Comparison of ENCODE assay signal across 8 mouse cellular contexts in genomic region chr10:70599126-70599924, GRCm38 (mm10). TPM values are rescaled to one million over a fixed set of nuclear protein-coding genes. Genes with fewer than 3 reads are reported as not detected.
A peak's percentile ranks its signal among the peaks of the same experiment; 100 is the strongest.
DNase-seq lines count a peak whose midpoint lies in the region; ATAC-seq lines count a peak whose summit lies in the region.

No protein-coding gene starts in this region.

- peak overlapping the region; percentile 76 for H3K4me3 ChIP-seq in limb, embryonic 10.5 days
- peak overlapping the region; percentile 80 for H3K4me3 ChIP-seq in midbrain, embryonic 13.5 days (replicated peaks)
- peak overlapping the region; percentile 64 for H3K4me3 ChIP-seq in stomach, embryonic 16.5 days (replicated peaks; ENCODE audit: low read length)

- H3K9ac ChIP-seq in midbrain, embryonic 13.5 days (replicated peaks) = peak overlapping the region; percentile 92
- H3K9ac ChIP-seq in stomach, embryonic 16.5 days (ENCODE audit: low read length) = peak overlapping the region; percentile 39

- no peaks in the 10 kb centered on the region for H3K9me3 ChIP-seq in limb, embryonic 10.5 days (replicated peaks)
- no peaks in the 10 kb centered on the region for H3K9me3 ChIP-seq in midbrain, embryonic 13.5 days
- H3K9me3 ChIP-seq in stomach, embryonic 16.5 days (replicated peaks; ENCODE audit: control insufficient read depth, low read length) = no peaks in the 10 kb centered on the region

- H3K27ac ChIP-seq in limb, embryonic 10.5 days = peak overlapping the region; percentile 64
- H3K27ac ChIP-seq in midbrain, embryonic 13.5 days = peak overlapping the region; percentile 97
- no peak overlapping the region for H3K27ac ChIP-seq in stomach, embryonic 16.5 days (ENCODE audit: low read length)

- peaks cover 45% of the 10 kb centered on the region for H3K27me3 ChIP-seq in limb, embryonic 10.5 days (ENCODE audit: low read depth, poor library complexity, severe bottlenecking)
- no peaks in the 10 kb centered on the region for H3K27me3 ChIP-seq in midbrain, embryonic 13.5 days
- peaks cover 22% of the 10 kb centered on the region for H3K27me3 ChIP-seq in stomach, embryonic 16.5 days (ENCODE audit: control insufficient read depth, insufficient read depth, low read length)

- ATAC-seq in midbrain, embryonic 13.5 days = peak; percentile 95
- ATAC-seq in stomach, embryonic 16.5 days (ENCODE audit: insufficient read depth, low FRiP score) = peak; percentile 94

- H3K4me2 ChIP-seq in midbrain, embryonic 13.5 days (replicated peaks) = peak overlapping the region; percentile 88
- H3K4me2 ChIP-seq in stomach, embryonic 16.5 days (ENCODE audit: low read depth, low read length) = peak overlapping the region; percentile 99

- H3K4me1 ChIP-seq in limb, embryonic 10.5 days = peaks cover 17% of the 10 kb centered on the region
- H3K4me1 ChIP-seq in midbrain, embryonic 13.5 days (replicated peaks) = peaks cover 13% of the 10 kb centered on the region
- peaks cover 9% of the 10 kb centered on the region; the same call in 1 of the 2 replicates for H3K4me1 ChIP-seq in stomach, embryonic 16.5 days (ENCODE audit: control insufficient read depth, insufficient read depth, low read length)

- WGBS in limb, embryonic 10.5 days = under 1% methylated on average over 108 of the region's 124 CpGs
- under 1% methylated on average over 78 of the region's 124 CpGs for WGBS in midbrain, embryonic 13.5 days
- WGBS in stomach, embryonic 16.5 days = under 1% methylated on average over 117 of the region's 124 CpGs

- DNase-seq in adrenal gland, postnatal 25 days = peak; percentile 81
- peak; percentile 82 to 96 for DNase-seq in cerebellum, postnatal 4 days (ENCODE audit: low spot score in 2 of 2)
- DNase-seq in gastrocnemius, postnatal 10 days = peak; percentile 18
- peak; percentile 96 for DNase-seq in kidney, adult 8-10 months
- DNase-seq in limb, embryonic 10.5 days (ENCODE audit: low spot score) = peak; percentile 83
- DNase-seq in spleen, postnatal 14 days (ENCODE audit: low spot score in 2 of 2) = no peak

- no peaks in the 10 kb centered on the region for H3K36me3 ChIP-seq in limb, embryonic 10.5 days
- no peaks in the 10 kb centered on the region for H3K36me3 ChIP-seq in midbrain, embryonic 13.5 days
- H3K36me3 ChIP-seq in stomach, embryonic 16.5 days (ENCODE audit: control insufficient read depth, insufficient read depth, low read length) = no peaks in the 10 kb centered on the region

RNA-seq across cellular contexts. Expression of gene Phyhipl, which starts 56.4 kb away (rescaled TPM):
- 3.2 and 4.3 TPM in 2 replicates for total RNA-seq in adrenal gland, postnatal 25 days (2021)
- total RNA-seq in gastrocnemius, postnatal 10 days (2021) = under 1 TPM; 0.31 to 0.65 TPM
- 2.0 and 2.8 TPM in 2 replicates for polyA plus RNA-seq in limb, embryonic 10.5 days (2016; fragmentation: Nextera tagmentation; extraction: Ambion mirVana)
- polyA plus RNA-seq in midbrain, embryonic 13.5 days (2015; fragmentation: Nextera tagmentation; extraction: Ambion mirVana) = 162 and 174 TPM in 2 replicates
- 2.8 and 3.2 TPM in 2 replicates for polyA plus RNA-seq in stomach, embryonic 16.5 days (2015; fragmentation: Nextera tagmentation; extraction: Ambion mirVana)

Comparison
In these comparisons a context has a peak if more than half of its experiments do, and no peak if none do; other contexts are left out.
1. DNase-seq: peak in adrenal gland, postnatal 25 days (single experiment), cerebellum, postnatal 4 days (2 of 2), gastrocnemius, postnatal 10 days (single experiment), kidney, adult 8-10 months (2 of 2) and limb, embryonic 10.5 days (single experiment); none in spleen, postnatal 14 days (0 of 2).
2. RNA of gene Phyhipl, which starts 56.4 kb away (polyA plus RNA-seq): 162 to 174 TPM in midbrain, embryonic 13.5 days; 2.8 to 3.2 TPM in stomach, embryonic 16.5 days and 2.0 to 2.8 TPM in limb, embryonic 10.5 days; every median in the first group is over 10 times any median in the second.
3. Peak in every context shown above with its lines, with median percentiles within 50 percentile points of each other: H3K4me3 ChIP-seq.